Mouse (Mus musculus) myocyte (in vitro differentiated cells): ENCODE results near the gene Dennd1a.

Source experiments
- MAX ChIP-seq: IDR thresholded peaks from one replicate; pipeline ENCODE4 v1.6.1; 2011; ENCODE audit warnings: low read depth, mild to moderate bottlenecking, control low read depth
- MYOD1 ChIP-seq, 3 experiments: IDR thresholded peaks; one replicate each; pipeline ENCODE4 v1.6.1; 2011; ENCODE audit warnings: control low read depth in 2 of 3, low read depth in 2 of 3, mild to moderate bottlenecking in 2 of 3, moderate library complexity in 1 of 3; ENCODE audit not compliant: insufficient read length in 2 of 3, control insufficient read depth in 1 of 3
- MYOG ChIP-seq, 3 experiments: IDR thresholded peaks; one replicate each; pipeline ENCODE4 v1.6.1; 2011; ENCODE audit warnings: control low read depth in 2 of 3, low read depth in 2 of 3, mild to moderate bottlenecking in 2 of 3; ENCODE audit not compliant: insufficient read length in 2 of 3, control insufficient read depth in 1 of 3, insufficient read depth in 1 of 3
- POLR2A ChIP-seq: IDR thresholded peaks from one replicate; pipeline ENCODE4 v1.6.1; 2011; ENCODE audit warnings: low read depth, mild to moderate bottlenecking, control low read depth, moderate library complexity; ENCODE audit not compliant: insufficient read length
- USF1 ChIP-seq: IDR thresholded peaks from one replicate; pipeline ENCODE4 v1.6.1; 2011; ENCODE audit warnings: low read depth, mild to moderate bottlenecking, control low read depth, moderate library complexity

DNA sequence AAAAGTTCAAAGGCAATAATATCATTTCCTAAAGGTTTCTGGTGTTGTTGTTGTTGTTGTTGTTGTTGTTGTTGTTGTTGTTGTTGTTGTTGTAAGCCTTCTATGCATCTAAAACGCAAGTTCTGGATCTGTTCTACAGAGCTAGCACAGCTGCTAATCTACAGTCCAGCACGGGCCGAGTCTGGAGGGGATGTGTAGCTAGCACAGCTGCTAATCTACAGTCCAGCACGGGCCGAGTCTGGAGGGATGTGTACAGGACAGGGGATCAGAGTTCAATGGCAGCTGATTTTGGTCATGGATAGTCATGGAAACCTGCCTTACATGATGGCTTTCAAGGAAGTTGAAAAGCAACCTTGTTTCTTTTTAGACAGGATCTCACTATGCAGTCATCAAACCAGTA is 57.3 kb downstream of the Dennd1a start:
- TF ChIP-seq MAX (no peak), MYOD1 (IDR thresholded peaks at IDR 0.05; ENCODE audit: control insufficient read depth in 1 of 3, insufficient read length in 2 of 3, low read depth in 2 of 3) (no peak), MYOG (IDR thresholded peaks at IDR 0.05; ENCODE audit: control insufficient read depth in 1 of 3, insufficient read depth in 1 of 3, insufficient read length in 2 of 3, low read depth in 2 of 3) (no peak), POLR2A (no peak), USF1 (no peak)
